Mouse (Mus musculus): Measurements from ENCODE around the gene Pola2. TPM values are rescaled to one million over a fixed set of nuclear protein-coding genes. Genes with fewer than 3 reads are reported as not detected.
A peak's percentile ranks its signal among the peaks of the same experiment; 100 is the strongest.

Pola2 gene
- polyA plus RNA-seq, 1 experiment from 2014 or later, result 57.4 TPM

GRCm38 (mm10) chr19:5988815-5989452, 24.9 kb upstream of the Pola2 start:
- peak; percentile 68 for ATAC-seq (ENCODE audit: low FRiP score, low read depth)
- Histone ChIP-seq H3K36me3 (no peaks in the 10 kb centered on the region), H3K27me3 (no peaks in the 10 kb centered on the region), H3K4me2 (replicated peaks) (peak overlapping the region; percentile 41), H3K27ac (replicated peaks) (peak overlapping the region; percentile 31; the same call in 1 of the 2 replicates), H3K9me3 (no peaks in the 10 kb centered on the region), H3K9ac (replicated peaks) (peak overlapping the region; percentile 52), H3K4me3 (peak overlapping the region; percentile 17), H3K4me1 (peaks cover 12% of the 10 kb centered on the region)
- 5% methylated on average over 13 of the region's 13 CpGs for WGBS

- Histone ChIP-seq H3K9ac (replicated peaks) (no peak overlapping the region), H3K27ac (replicated peaks) (no peak overlapping the region; the same call in 1 of the 2 replicates), H3K9me3 (no peaks in the 10 kb centered on the region), H3K4me2 (replicated peaks) (no peak overlapping the region), H3K36me3 (no peaks in the 10 kb centered on the region), H3K4me3 (no peak overlapping the region), H3K27me3 (no peaks in the 10 kb centered on the region), H3K4me1 (peaks cover 12% of the 10 kb centered on the region)
- 78% methylated on average over 5 of the region's 5 CpGs for WGBS
- 0 out of 2 replicates have a peak, but pooled peaks have one; percentile 23 for ATAC-seq (ENCODE audit: low FRiP score, low read depth)
Measured at GRCm38 (mm10) chr19:5988027-5988814, 24.2 kb upstream of the Pola2 start.

DNA sequence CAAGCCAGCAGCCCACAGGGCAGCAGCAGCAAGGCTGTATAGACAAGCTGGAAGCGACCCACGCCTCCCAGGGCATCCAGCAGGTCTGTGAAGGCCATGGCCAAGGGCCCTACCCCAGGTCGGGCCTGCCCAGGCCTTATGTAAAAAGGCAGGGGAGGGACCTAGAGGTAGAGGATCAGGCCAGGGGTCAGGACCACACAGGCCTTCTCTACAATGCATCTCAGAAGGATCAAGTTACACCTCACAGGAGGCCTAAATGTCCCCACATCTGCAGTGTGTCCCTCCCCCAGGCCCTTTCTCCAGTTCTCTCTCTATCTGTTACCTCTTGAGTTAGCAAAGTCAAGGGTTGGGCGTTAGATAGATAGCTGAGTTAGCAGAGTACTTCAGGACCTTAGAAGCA, 22.0 kb upstream of the Pola2 start, which contains the start of gene Slc22a20:
TSS of gene Slc22a20 (minus strand) at position 101 of the 400 bp plus-strand sequence.
- no peaks in the 10 kb centered on the region for H3K9me3 ChIP-seq
- no peak for ATAC-seq (ENCODE audit: low FRiP score, low read depth)
- H3K9ac ChIP-seq (replicated peaks), result no peak within 1 kb of the TSS
- peaks cover 12% of the 10 kb centered on the region for H3K4me1 ChIP-seq
- no peak within 1 kb of the TSS for H3K27ac ChIP-seq (replicated peaks)
- no peaks in the 10 kb centered on the region for H3K27me3 ChIP-seq
- no peaks in the 10 kb centered on the region for H3K36me3 ChIP-seq
- H3K4me2 ChIP-seq (replicated peaks), result no peak within 1 kb of the TSS
- WGBS, result 46% methylated on average over 4 of the region's 4 CpGs
- no peak within 1 kb of the TSS for H3K4me3 ChIP-seq

- Histone ChIP-seq H3K4me3 (no peak overlapping the region), H3K27me3 (no peaks in the 10 kb centered on the region), H3K36me3 (no peaks in the 10 kb centered on the region), H3K4me2 (replicated peaks) (no peak overlapping the region), H3K27ac (replicated peaks) (no peak overlapping the region), H3K9me3 (no peaks in the 10 kb centered on the region), H3K9ac (replicated peaks) (no peak overlapping the region), H3K4me1 (no peaks in the 10 kb centered on the region)
- 83% methylated on average over 9 of the region's 9 CpGs for WGBS
- ATAC-seq (ENCODE audit: low FRiP score, low read depth), result no peak
Measured at GRCm38 (mm10) chr19:5980477-5980876, 16.5 kb upstream of the Pola2 start.

DNA sequence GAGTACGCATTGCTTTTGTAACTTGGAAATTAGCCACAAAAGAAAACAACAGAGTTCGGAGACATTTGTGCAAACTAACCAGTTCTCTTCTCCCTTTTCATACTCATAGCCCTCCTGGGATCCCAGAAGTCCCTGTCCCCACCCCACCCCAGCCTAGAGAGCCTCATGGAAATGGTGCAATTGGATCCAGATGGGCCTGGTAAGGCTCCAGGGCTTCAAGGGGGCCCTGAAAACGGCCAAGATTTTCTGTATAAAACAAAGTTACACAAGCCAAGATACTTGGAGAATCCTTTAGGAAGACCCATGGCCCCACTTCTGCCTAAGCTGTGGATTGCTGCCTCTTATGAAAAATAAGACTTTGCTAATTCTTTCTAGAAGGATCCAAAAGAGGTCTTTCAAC, 13.7 kb upstream of the Pola2 start:
- no peak for ATAC-seq (ENCODE audit: low FRiP score, low read depth)
- no peaks in the 10 kb centered on the region for H3K4me1 ChIP-seq
- no peaks in the 10 kb centered on the region for H3K27me3 ChIP-seq
- H3K4me2 ChIP-seq (replicated peaks), result no peak overlapping the region
- no peak overlapping the region for H3K27ac ChIP-seq (replicated peaks)
- no peak overlapping the region for H3K9ac ChIP-seq (replicated peaks)
- no peaks in the 10 kb centered on the region for H3K36me3 ChIP-seq
- 81% methylated on average over 3 of the region's 3 CpGs for WGBS
- H3K4me3 ChIP-seq, result no peak overlapping the region
- no peaks in the 10 kb centered on the region for H3K9me3 ChIP-seq

DNA sequence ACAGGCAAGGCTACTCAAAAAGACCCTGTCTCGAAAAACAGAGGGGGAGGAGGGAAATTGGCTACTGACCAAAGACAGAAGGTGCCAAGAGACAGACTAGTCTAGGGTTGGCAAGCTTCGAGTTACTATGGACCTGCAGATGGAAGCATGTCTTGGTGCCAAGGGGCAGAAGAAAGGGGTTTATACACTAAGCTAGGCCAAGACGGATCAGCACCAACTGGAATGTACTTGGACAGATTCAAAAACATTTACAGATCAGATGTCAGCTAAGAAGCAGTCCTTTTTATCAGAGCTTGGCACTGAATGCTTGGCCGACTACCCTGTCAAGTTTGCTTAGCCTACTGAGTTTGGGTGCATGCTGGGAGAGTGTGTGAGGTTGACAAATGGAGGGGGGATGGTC, 11.7 kb upstream of the Pola2 start:
- H3K4me3 ChIP-seq, result no peak overlapping the region
- H3K27ac ChIP-seq (replicated peaks), result no peak overlapping the region
- no peaks in the 10 kb centered on the region for H3K9me3 ChIP-seq
- no peaks in the 10 kb centered on the region for H3K4me1 ChIP-seq
- WGBS, result 80% methylated on average over 4 of the region's 4 CpGs
- no peak for ATAC-seq (ENCODE audit: low FRiP score, low read depth)
- H3K9ac ChIP-seq (replicated peaks), result no peak overlapping the region
- no peaks in the 10 kb centered on the region for H3K36me3 ChIP-seq
- no peak overlapping the region for H3K4me2 ChIP-seq (replicated peaks)
- H3K27me3 ChIP-seq, result no peaks in the 10 kb centered on the region

DNA sequence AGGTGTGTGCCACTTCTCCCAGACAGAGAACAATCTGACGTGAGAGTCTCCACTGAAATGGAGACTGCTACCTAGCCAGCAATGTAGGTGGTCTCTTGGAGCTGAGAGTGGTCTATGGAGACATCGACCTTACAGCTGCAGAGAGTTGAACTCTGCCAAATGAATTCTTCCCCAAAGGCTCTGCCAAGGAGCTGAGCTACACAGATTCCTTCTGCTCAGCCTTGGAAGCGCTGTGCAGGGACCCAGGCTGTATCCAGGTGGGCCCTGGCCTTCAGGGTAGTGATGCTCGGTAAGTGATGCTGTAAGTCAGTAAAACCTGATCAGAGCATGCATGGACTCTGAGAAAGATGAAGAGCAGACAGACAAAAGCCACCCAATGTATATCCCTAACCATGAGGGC, 11.1 kb upstream of the Pola2 start:
- no peak overlapping the region for H3K9ac ChIP-seq (replicated peaks)
- H3K9me3 ChIP-seq, result no peaks in the 10 kb centered on the region
- no peak overlapping the region for H3K27ac ChIP-seq (replicated peaks)
- H3K4me1 ChIP-seq, result no peaks in the 10 kb centered on the region
- H3K4me3 ChIP-seq, result no peak overlapping the region
- no peak for ATAC-seq (ENCODE audit: low FRiP score, low read depth)
- H3K36me3 ChIP-seq, result no peaks in the 10 kb centered on the region
- 79% methylated on average over 4 of the region's 4 CpGs for WGBS
- H3K4me2 ChIP-seq (replicated peaks), result no peak overlapping the region
- H3K27me3 ChIP-seq, result no peaks in the 10 kb centered on the region

DNA sequence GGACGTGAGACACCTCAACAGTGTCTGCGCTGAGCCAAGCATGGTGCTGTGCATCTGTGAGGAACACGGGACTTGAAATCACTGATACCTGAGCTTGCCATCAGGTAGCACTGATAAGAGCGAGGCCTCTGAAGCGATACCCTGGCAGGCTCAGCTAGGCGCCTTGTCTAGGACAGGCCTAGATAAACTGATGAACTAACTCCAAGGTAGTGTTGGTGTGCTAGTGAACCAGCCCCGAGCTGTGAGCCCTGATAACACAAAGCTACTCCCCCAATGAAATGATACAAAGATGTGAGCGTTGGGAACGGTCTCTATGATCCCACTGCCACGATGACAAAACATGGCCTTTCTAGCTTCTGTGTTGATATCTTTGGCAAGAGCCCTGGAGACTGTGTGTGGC, 3.7 kb upstream of the Pola2 start:
- Histone ChIP-seq H3K4me2 (replicated peaks) (no peak overlapping the region), H3K9me3 (no peaks in the 10 kb centered on the region), H3K4me1 (peaks cover 16% of the 10 kb centered on the region), H3K4me3 (no peak overlapping the region), H3K27me3 (no peaks in the 10 kb centered on the region), H3K27ac (replicated peaks) (no peak overlapping the region), H3K36me3 (no peaks in the 10 kb centered on the region), H3K9ac (replicated peaks) (no peak overlapping the region)
- no peak for ATAC-seq (ENCODE audit: low FRiP score, low read depth)
- WGBS, result 91% methylated on average over 10 of the region's 10 CpGs

DNA sequence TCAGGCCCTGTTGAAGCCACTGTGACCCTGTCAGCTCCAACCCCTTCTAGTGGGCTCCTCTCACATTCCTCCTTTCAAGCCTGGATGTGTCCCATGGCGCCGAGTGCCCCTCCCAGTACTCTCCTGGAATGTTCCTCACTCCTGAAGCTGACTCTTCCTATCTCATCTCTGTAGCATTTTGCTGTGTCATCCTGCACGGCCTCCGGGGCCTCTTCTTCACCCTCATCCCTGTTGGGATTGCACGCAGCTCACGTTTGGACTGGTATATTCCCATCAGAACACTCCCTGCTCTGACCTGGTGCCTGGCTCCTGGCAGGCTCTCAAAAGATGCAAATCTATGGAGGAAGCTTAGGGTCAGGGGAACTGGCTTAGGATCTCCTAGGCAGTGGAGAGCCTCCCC, 2.8 kb upstream of the Pola2 start:
- H3K9ac ChIP-seq (replicated peaks), result peak overlapping the region; percentile 41
- H3K9me3 ChIP-seq, result no peaks in the 10 kb centered on the region
- no peaks in the 10 kb centered on the region for H3K27me3 ChIP-seq
- no peak overlapping the region for H3K4me3 ChIP-seq
- no peak overlapping the region for H3K4me2 ChIP-seq (replicated peaks)
- ATAC-seq (ENCODE audit: low FRiP score, low read depth), result no peak
- H3K36me3 ChIP-seq, result no peaks in the 10 kb centered on the region
- H3K4me1 ChIP-seq, result peaks cover 21% of the 10 kb centered on the region
- H3K27ac ChIP-seq (replicated peaks), result no peak overlapping the region
- 78% methylated on average over 6 of the region's 6 CpGs for WGBS

GRCm38 (mm10) chr19:5965910-5966309, 1.9 kb upstream of the Pola2 start:
- H3K36me3 ChIP-seq, result peaks cover 3% of the 10 kb centered on the region; the same call in 1 of the 2 replicates

GRCm38 (mm10) chr19:5965280-5965679, 1.3 kb upstream of the Pola2 start:
- Histone ChIP-seq H3K27me3 (no peaks in the 10 kb centered on the region), H3K27ac (replicated peaks) (no peak overlapping the region), H3K9me3 (no peaks in the 10 kb centered on the region), H3K4me3 (no peak overlapping the region), H3K36me3 (peaks cover 6% of the 10 kb centered on the region; the same call in 1 of the 2 replicates), H3K9ac (replicated peaks) (no peak overlapping the region), H3K4me2 (replicated peaks) (no peak overlapping the region), H3K4me1 (peaks cover 25% of the 10 kb centered on the region)
- no peak for ATAC-seq (ENCODE audit: low FRiP score, low read depth)
- 11% methylated on average over 4 of the region's 4 CpGs for WGBS

More at GRCm38 (mm10) chr19:5965910-5966309, 1.9 kb upstream of the Pola2 start:
- no peaks in the 10 kb centered on the region for H3K27me3 ChIP-seq
- H3K9me3 ChIP-seq, result no peaks in the 10 kb centered on the region
- no peak overlapping the region for H3K27ac ChIP-seq (replicated peaks)
- H3K4me3 ChIP-seq, result no peak overlapping the region
- 96% methylated on average over 2 of the region's 2 CpGs for WGBS
- no peak for ATAC-seq (ENCODE audit: low FRiP score, low read depth)
- no peak overlapping the region for H3K4me2 ChIP-seq (replicated peaks)
- H3K4me1 ChIP-seq, result peaks cover 25% of the 10 kb centered on the region
- no peak overlapping the region for H3K9ac ChIP-seq (replicated peaks)

DNA sequence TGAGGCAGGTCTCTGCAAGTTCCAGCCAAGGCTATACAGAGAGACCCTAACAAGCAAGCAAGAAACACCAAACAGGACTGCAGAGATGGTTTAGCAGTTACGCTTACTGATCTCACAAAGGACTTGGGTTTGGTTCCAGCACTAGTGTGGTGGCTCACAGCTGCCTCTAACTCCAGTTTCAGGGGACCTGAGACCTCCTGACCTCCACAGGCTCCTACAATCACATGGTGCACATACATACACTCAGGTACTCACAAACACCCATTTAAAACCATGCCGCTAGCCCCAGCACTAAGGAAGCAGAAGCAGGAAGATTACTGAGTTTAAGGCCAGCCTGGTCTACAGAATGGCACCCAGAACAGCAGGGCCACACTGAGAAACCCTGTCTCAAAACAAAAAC, 802 bp upstream of the Pola2 start:
- 86% methylated on average over 2 of the region's 2 CpGs for WGBS
- no peak overlapping the region for H3K9ac ChIP-seq (replicated peaks)
- peaks cover 25% of the 10 kb centered on the region for H3K4me1 ChIP-seq
- H3K4me2 ChIP-seq (replicated peaks), result peak overlapping the region; percentile 92
- H3K27me3 ChIP-seq, result no peaks in the 10 kb centered on the region
- peaks cover 6% of the 10 kb centered on the region; the same call in 1 of the 2 replicates for H3K36me3 ChIP-seq
- H3K9me3 ChIP-seq, result no peaks in the 10 kb centered on the region
- no peak overlapping the region for H3K27ac ChIP-seq (replicated peaks)
- H3K4me3 ChIP-seq, result peak overlapping the region; percentile 67
- ATAC-seq (ENCODE audit: low FRiP score, low read depth), result no peak
